Mouse (Mus musculus): ENCODE measurements around the gene Aurkb.
"Not testable (repeated sequence)": the region's sequence is repeated elsewhere in the genome, so short reads cannot be mapped to it uniquely, and the experiment has no call there.

The Aurkb gene

GRCm38 (mm10) chr11:69078805-69079438 is 33.5 kb downstream of the Aurkb start:
- in situ Hi-C loops (cut with MseI, MboI): no loop called here

DNA sequence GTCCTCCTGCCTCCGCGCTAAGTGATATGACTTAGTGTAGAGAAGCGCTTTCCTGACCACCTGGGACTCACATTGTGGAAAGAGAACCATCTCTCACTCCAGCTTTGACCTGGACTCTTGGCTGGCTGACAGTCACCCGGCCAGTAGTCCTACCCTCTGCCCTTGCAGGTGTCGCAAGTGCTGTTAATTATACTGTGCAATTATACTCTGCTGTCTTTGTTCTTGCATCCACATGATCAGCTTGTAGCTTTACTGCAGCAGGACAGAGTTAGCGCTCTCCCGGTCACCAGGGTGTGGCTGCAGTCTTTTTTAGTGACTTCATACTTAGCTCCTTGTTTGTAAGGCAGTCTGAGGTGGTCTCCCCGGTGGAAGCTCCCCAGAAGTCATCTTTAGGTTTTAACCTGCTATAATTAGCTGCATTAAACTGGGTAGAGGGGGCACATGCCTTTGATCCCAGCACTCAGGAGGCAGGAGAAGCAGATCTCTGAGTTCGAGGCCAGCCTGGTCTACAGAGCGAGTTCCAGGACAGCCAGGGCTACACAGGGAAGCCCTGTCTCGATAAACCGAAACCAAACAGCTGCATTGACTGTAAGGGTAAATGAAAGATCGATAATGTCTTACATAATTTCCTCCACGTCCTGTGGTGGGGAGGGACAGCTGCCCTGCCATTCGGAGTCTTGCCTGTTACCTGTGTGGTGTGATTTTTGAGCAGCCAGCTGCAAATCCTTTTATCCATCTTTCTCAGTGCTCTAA is 34.8 kb downstream of the Aurkb start:
- in situ Hi-C loops (cut with MseI, MboI): no loop called here

- in situ Hi-C loops (cut with MseI, MboI): no loop called here
These were observed 35.4 kb downstream of the Aurkb start for GRCm38 (mm10) chr11:69080855-69081222.

DNA sequence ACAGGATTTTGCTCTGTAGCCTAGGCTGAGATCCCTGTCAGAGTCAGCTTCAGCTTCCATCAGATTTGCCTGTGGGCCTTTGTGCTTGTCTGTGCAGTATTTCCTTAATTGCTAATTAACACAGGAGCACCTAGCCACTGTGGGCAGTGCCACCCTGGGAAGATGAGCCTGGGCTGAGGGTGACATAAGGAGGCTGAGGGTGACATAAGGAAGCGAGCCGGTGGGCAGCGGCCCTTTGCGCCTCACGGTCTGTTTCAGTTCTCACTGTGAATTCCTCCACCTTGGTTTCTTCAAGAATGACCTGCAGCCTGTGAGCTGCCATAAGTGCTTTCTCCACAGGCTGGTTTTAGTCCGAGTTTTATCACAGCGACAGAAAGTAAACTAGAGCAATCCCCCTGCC is 36.2 kb downstream of the Aurkb start:
- in situ Hi-C loops (cut with MseI, MboI): no loop called here

GRCm38 (mm10) chr11:69085608-69086007 is 40.2 kb downstream of the Aurkb start:
- in situ Hi-C loops (cut with MseI, MboI): no loop called here

- in situ Hi-C loops (cut with MseI, MboI): no loop called here
These were observed 40.9 kb downstream of the Aurkb start for GRCm38 (mm10) chr11:69086390-69086789.

GRCm38 (mm10) chr11:69087082-69087481 is 41.6 kb downstream of the Aurkb start:
- in situ Hi-C loops (cut with MseI, MboI): no loop called here

DNA sequence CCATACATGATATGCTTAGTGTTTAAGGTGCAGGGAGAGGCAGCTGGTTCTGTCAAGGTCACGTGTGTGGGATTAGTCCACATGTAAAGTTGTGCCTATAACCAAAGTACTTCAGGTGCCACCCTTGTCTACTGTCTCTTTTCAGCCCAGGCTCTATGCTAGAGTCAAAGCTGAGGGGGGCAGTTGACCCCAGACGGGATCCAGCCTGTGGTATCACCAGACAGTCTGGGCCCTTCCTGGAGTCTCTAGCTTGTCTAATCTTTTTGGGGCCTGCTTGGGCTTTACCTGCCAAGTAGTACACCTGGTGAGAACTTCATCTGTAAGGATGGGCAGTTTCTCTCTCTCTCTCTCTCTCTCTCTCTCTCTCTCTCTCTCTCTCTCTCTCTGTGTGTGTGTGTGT is 42.1 kb downstream of the Aurkb start:
- in situ Hi-C loops (cut with MseI, MboI): no loop called here

GRCm38 (mm10) chr11:69088103-69088855 is 42.8 kb downstream of the Aurkb start, which contains the start of gene Vamp2:
Gene Vamp2 (plus strand): TSS chr11:69088490.
- in situ Hi-C loops (cut with MseI, MboI): no loop called here

DNA sequence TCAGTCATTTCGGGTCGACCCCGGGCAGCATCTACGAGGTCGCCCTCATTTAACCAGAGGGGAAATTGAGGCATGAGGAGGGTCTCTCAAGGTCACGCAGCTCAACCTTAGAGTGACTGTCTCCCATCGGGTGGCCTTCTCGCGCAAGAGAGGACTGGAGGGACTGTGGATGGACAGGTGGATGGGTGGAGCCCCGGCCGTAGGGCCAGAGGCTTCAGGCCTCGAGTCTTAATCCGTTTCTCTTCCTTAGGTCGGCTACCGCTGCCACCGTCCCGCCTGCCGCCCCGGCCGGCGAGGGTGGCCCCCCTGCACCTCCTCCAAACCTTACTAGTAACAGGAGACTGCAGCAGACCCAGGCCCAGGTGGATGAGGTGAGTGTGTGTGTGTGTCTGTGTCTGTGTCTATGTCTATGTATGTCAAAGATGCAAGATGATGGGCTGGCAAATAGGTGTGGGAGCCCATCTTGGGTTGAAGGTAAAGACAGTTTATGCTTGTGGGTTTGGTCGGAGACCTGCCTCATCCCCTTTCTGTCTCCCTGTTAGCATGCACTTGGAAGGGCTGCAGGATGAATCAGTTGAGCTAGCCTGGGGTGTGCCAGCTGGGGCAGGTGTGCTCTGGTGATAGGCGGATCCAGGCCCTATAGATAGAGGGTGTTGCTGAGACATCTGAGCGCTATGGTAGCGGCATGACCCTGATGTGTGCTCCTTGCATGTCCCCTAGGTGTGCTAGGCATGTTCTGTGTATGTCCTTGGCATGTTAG is 43.6 kb downstream of the Aurkb start:
- in situ Hi-C loops (cut with MseI, MboI): no loop called here

- in situ Hi-C loops (cut with MseI, MboI): no loop called here
These were observed 44.3 kb downstream of the Aurkb start for GRCm38 (mm10) chr11:69089616-69090290.

DNA sequence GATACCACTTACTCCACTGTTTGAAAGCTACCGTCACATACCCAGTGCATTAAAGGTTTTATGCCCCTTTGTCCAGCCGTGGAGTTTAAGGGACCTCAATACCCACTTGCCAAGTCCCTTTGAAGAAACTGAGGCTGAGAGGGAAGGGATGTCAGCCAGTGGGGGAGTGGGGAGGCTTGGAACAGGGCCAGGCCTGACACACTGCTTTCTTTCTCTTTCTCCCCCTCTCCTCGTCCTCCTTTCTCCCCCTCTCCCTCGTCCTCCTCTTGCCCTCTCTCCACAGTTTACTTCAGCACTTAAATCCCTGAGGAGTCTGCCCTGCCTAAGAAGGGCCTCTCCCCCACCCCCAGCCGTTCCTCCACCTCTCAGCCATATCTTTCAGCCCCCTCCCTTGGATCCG is 44.9 kb downstream of the Aurkb start:
- in situ Hi-C loops (cut with MseI, MboI): no loop called here

DNA sequence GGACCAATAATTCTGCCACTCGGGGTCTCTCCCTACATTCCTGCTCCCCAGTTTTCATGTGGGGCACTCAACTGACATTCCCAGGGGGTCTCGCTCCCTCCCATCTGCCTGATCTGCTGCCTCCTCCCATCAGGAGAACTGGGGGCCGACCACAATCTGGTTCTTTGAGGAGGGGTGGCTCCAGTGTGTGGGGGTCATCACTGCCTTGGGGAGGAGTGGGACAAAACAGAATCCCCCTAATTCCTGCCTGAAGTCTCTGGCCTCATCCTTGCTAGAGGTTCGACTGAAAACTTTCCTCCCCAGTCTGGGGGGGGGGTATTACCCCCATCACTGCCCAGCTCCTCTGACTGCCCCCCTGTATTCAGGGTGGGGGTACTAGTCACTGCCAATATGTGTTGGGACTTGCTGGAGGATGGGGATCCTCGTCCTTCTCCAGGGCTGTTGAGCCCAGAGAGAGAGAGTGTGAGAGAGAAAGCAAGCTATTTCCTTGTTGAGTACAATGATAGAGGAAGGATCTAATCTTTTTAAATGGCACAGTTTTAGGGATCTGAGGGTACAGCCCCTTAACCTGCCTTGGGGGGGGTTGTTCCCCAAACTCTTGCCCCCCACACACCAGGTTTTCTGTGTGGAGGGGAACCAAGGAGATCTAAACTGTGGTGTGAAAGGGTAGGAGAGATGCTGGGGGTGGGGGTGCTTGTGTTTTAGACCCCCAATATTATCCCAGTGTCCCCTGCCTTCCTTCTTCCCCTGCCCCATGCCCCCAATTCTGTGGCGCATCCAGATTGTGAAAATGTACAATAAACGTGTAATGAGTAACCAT is 46.3 kb downstream of the Aurkb start:
- in situ Hi-C loops (cut with MseI, MboI): no loop called here

GRCm38 (mm10) chr11:69092386-69092751 is 46.9 kb downstream of the Aurkb start:
- in situ Hi-C loops (cut with MseI, MboI): no loop called here

DNA sequence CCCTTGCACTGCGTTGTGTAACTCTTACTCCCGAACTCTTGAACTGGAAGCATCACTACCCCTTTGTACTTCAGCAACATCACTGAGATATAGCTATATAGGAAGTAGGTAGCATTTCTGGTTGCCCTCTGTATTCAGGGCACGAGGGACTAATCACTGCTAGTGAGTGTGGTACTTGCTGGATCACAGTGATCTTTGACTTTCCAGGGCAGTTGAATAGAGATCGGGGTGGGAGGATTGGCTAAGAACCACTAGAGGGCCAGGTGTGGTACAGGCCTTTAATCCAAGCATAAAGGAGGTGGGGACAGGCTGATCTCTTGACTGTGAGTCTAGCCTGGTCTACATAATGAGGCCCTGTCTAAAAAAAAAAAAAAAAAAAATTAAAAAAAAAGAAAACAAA is 47.4 kb downstream of the Aurkb start:
- in situ Hi-C loops (cut with MseI, MboI): no loop called here

DNA sequence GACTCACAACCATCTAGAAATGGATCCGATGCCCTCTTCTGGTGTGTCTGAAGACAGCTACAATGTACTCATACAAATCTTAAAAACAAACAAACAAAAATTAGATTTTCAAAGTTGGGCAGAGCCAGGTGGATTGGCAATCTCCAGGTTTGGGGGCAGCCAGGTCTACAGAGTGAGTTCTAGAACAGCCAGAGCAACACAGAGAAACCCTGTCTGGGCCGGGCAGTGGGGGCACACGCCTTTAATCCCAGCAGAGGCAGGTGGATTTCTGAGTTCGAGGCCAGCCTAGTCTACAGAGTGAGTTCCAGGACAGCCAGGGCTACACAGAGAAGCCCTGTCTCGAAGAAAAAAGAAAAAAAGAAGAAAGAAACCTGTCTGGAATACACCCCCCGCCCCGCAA is 48.4 kb downstream of the Aurkb start:
- in situ Hi-C loops (cut with MseI, MboI): not testable (repeated sequence)

DNA sequence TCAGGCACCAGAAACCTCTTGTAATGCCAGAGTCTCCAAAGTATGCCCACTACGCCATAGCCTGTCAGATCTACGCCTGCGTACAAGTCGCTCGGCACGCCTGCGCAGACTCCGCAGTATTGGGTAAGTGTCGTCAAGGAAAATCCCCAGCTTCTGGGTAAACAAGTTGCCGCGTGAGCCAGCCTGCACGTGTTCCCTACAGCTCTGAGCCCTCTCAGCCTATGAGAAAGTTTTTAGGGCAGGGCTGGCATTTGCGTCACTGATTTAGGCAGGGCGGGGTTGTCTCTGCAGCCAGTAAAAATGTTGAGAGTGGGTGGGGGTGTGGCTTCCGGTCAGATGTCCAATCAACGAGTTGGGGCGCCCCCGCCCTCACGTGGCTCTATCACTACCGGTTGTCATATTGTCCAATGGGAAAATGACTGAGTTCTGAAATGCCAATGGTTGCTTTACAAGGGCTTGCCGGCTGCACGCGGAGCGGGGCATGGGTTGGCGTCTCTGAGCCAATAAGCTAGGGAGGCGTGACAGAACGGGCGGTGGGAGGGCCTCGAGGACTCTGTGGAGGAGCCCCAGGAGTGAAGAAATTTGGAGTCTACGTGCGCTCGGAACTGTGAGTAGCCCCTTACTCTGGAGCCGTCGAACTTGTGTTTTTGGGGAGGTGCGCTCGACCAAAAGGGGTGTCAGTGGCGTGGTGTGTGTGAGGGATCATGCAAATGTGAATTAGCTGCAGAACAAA is 49.4 kb downstream of the Aurkb start, which contains the start of gene Per1:
Per1 (plus strand) TSS at position 521 of the 733 bp plus-strand sequence.
- in situ Hi-C loops (cut with MseI, MboI): no loop called here

DNA sequence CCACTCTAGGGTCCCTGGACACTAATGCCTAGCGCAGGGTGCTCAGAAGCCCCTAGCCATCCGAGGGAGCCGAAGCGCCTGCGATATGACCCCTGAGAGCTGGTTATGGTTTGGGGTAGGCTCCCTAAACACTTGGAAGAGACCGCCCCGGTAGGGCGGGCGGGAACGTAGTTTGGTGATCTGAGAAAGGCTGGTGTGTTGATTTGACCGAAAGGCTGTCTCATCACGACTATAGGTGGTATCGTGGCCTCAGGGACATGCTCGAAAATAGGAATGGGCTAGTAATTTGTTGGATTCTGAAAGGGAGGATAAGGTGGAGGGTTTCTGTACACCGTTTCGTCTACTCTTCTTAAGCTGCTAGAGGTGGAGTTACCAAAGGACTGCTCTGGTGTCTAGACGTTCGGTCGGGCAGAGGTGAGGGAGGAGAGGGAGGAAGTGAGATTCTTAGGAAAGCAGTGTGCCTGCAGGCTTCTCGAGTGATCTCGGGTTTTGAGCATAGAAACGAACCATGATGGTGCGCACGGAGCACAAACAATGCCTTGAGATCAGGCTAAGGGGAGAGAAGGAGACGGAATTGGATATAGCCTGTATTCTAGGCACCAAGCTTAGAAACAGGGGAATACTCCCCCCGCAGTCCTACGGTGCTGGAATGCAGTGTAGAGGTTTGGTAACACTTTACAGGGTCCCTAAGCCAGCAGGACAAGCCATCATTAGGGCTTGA is 50.2 kb downstream of the Aurkb start:
- in situ Hi-C loops (cut with MseI, MboI): no loop called here

DNA sequence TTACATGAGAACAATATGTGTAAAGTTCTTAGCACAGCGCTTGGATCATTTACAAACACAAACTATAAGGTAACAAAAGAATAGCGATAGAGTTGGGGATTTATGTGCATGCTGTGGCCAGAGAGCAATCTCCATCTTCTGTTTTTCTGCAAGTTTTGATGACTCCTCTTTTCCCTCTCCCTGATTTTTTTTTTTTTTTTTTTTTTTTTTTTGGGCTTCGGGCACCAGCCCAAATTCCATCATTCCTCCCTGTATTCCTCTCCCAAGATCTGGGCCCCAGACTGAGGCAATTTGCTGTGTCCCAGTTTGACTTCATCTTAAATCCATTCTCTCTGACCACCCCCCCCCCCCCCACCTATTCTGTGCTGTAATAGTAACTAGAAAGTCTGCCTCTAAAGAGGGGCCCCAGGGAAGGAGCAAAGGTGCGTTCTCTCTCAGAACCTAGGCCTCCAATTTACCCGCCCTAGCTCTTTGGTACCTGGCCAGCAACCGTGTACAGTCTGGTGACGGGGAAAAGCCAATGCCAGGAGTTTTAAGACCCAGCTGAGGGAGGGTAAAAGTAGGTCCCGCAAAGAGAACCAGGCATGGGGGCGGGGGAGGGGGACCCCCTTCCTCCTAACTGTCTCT is 51.0 kb downstream of the Aurkb start:
- in situ Hi-C loops (cut with MseI, MboI): no loop called here

All from mouse trophoblast stem cell (cell line).